Mouse (Mus musculus) G1E (cell line): ENCODE results near the gene Kif18a.

Source experiments
- CTCF ChIP-seq: IDR thresholded peaks from 2 replicates; pipeline ENCODE4 v1.5.1; 2012; ENCODE audit warnings: low read depth, low read length, inconsistent platforms, mixed read lengths
- GATA1 ChIP-seq: IDR thresholded peaks from 2 replicates; pipeline ENCODE4 v1.6.1; 2012; ENCODE audit warnings: borderline replicate concordance, low read length, inconsistent platforms, mixed read lengths
- GATA2 ChIP-seq: IDR thresholded peaks from 2 replicates; pipeline ENCODE4 v1.6.1; 2012; ENCODE audit warnings: low read depth, low read length, inconsistent platforms, borderline replicate concordance
- POLR2AphosphoS5 ChIP-seq: IDR thresholded peaks from 2 replicates; pipeline ENCODE4 v1.6.1; 2012; ENCODE audit warnings: low read depth, low read length, inconsistent platforms; ENCODE audit not compliant: insufficient replicate concordance
- TAL1 ChIP-seq: conservative IDR thresholded peaks from 2 replicates; pipeline ENCODE4 v1.6.1; 2012; ENCODE audit warnings: low read depth, low read length, inconsistent platforms, mixed read lengths

DNA sequence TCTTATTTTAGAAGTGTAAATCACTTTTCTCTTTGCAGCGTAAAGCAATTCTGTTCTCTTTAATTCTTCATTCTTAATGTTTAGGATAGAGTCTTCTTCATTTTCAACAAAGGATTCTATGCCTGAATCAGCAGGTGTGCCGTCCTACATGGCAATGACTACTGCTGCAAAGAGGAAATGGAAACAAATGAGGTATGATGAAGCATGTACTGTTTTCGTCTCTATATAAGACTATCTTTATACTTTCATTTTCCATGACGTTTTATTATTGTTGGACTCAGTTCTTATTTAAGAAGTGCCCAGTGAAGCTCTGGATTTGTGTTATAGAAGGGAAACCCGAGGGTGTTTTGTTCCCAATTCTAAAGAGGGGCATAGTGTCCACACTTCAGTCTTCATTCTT lies 53.7 kb downstream of the Kif18a start:
- TF ChIP-seq CTCF (no peak), TAL1 (no peak), GATA1 (no peak), POLR2AphosphoS5 (no peak), GATA2 (no peak)
